Mouse (Mus musculus) c-Kit-positive CD71-positive TER-119-positive erythroid progenitor cells, embryonic 14.5 days (primary cell): ENCODE data around the gene Pdia5.

Source experiments
- DNase-seq: peaks from one replicate; pipeline ENCODE4 v3.0.0-alpha.2; 2013; ENCODE audit warnings: low spot score

The Pdia5 gene

GRCm38 (mm10) chr16:35484526-35485233, 6.0 kb downstream of the Pdia5 start:
- no peak for DNase-seq

- DNase-seq: no peak
Observed at GRCm38 (mm10) chr16:35484105-35484504, 6.6 kb downstream of the Pdia5 start.

GRCm38 (mm10) chr16:35479301-35479700, 11.4 kb downstream of the Pdia5 start:
- no peak for DNase-seq

- DNase-seq: no peak
Observed at GRCm38 (mm10) chr16:35477273-35477672, 13.4 kb downstream of the Pdia5 start.

- no peak for DNase-seq
Observed at GRCm38 (mm10) chr16:35472569-35473275, 18.0 kb downstream of the Pdia5 start.

GRCm38 (mm10) chr16:35471841-35472568, 18.7 kb downstream of the Pdia5 start:
- no peak for DNase-seq

GRCm38 (mm10) chr16:35470983-35471382, 19.7 kb downstream of the Pdia5 start:
- DNase-seq: no peak

GRCm38 (mm10) chr16:35470096-35470495, 20.6 kb downstream of the Pdia5 start:
- DNase-seq: no peak

- no peak for DNase-seq
Observed at GRCm38 (mm10) chr16:35469016-35469415, 21.7 kb downstream of the Pdia5 start.

- no peak for DNase-seq
Observed at GRCm38 (mm10) chr16:35467044-35467443, 23.6 kb downstream of the Pdia5 start.

- no peak for DNase-seq
Observed at GRCm38 (mm10) chr16:35465808-35466351, 24.8 kb downstream of the Pdia5 start.

GRCm38 (mm10) chr16:35464686-35465308, 25.9 kb downstream of the Pdia5 start:
- no peak for DNase-seq

- no peak for DNase-seq
Observed at GRCm38 (mm10) chr16:35463708-35464107, 27.0 kb downstream of the Pdia5 start.

GRCm38 (mm10) chr16:35462955-35463354, 27.7 kb downstream of the Pdia5 start:
- no peak for DNase-seq

GRCm38 (mm10) chr16:35459584-35459983, 31.1 kb downstream of the Pdia5 start:
- DNase-seq: no peak

- DNase-seq: no peak
Observed at GRCm38 (mm10) chr16:35458297-35458696, 32.4 kb downstream of the Pdia5 start.

- DNase-seq: no peak
Observed at GRCm38 (mm10) chr16:35457488-35457887, 33.2 kb downstream of the Pdia5 start.

GRCm38 (mm10) chr16:35457011-35457419, 33.7 kb downstream of the Pdia5 start:
- no peak for DNase-seq

GRCm38 (mm10) chr16:35456305-35456704, 34.4 kb downstream of the Pdia5 start:
- DNase-seq: no peak

- DNase-seq: no peak
Observed at GRCm38 (mm10) chr16:35455822-35456221, 34.9 kb downstream of the Pdia5 start.

GRCm38 (mm10) chr16:35450018-35450630, 40.5 kb downstream of the Pdia5 start:
- no peak for DNase-seq

- no peak for DNase-seq
Observed at GRCm38 (mm10) chr16:35442026-35442415, 48.7 kb downstream of the Pdia5 start.
